Mouse (Mus musculus) skeletal muscle tissue, adult 2 months (tissue): ENCODE results near the gene Zfp599.

Experiments
- DNase-seq: peaks from one replicate; pipeline ENCODE4 v3.0.0-alpha.2; 2012; ENCODE audit warnings: low read depth, low spot score

The Zfp599 gene

GRCm38 (mm10) chr9:22224536-22225503 lies 34.9 kb downstream of the Zfp599 start:
- no peak for DNase-seq

DNA sequence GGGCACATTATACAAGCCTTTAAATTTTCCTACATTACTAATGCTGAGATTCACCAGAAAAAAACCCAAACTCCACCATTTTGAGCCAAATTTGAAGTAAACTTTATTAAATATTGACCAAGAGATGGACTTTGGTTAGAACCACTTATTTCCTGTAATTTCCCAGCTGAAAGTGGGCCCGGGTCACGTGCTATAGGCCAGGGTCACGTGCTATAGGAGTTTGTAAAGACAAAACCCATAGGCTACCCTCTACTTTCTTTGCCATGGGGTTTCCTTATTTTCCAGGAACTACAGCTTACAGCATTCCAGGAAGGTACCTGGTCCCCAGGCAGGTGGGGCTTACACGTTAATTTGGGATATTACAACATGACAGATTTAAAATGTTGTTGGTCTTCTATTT lies 35.6 kb downstream of the Zfp599 start:
- DNase-seq: no peak

DNA sequence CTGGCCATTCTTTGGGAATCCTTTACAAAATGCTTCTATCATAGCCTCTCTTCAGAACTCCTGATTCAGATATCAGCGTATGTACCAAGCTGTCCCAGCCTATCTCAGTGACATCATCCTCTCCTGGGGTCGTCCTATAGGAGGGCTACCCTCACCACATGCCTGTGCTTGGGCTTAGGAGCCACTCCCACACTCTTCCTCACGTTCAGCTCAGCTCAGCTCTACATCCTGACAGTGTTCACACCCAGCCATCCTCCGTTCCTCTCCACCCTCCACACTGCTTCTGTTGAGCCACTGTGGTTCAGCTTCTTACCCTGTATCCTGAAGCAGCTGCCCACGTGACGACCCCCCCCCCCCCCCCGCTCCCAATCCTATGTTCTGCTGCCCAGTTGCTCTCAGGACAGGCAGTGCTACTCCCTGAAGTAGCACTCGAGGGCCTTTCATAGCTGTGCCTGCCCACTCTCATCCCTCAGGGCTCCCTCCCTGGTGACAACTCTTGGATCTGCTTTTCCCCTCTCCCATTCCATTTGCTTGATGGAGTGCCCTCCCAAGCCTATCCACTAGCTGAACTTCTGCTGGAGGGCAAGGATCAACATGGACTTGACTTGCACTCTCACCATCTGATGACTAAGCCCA lies 41.7 kb downstream of the Zfp599 start:
- no peak for DNase-seq

GRCm38 (mm10) chr9:22216705-22217104 lies 43.0 kb downstream of the Zfp599 start:
- DNase-seq: no peak

- no peak for DNase-seq
Observed at GRCm38 (mm10) chr9:22214549-22214948, 45.1 kb downstream of the Zfp599 start.

DNA sequence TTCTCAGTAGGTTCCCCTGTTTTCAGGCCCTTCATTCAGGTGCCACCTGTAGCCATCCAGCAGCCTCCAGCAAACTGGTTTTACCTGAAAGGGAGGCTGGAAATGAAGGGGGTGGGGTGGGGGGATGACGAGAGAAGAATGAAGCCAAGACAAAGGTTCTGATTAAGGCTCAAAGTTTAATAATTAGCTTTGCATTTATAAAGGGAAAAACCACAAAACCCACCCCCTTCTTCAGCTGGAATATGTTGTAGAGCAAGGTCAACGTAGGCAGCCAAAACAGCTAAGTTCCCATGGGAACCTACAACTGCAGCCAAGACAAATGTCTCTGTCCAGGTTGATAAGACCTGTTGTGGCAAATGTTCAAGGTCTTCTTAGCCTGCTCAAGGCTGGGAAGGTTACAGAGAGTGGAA lies 45.9 kb downstream of the Zfp599 start:
- DNase-seq: no peak
